Mouse (Mus musculus): ENCODE results near the gene Napepld. TPM values are rescaled to one million over a fixed set of nuclear protein-coding genes. Genes with fewer than 3 reads are reported as not detected.
"Not testable (repeated sequence)": the region's sequence is repeated elsewhere in the genome, so short reads cannot be mapped to it uniquely, and the experiment has no call there.

Napepld gene
- total RNA-seq, 2 experiments from 2014 or later, result 6.2 to 6.3 TPM

DNA sequence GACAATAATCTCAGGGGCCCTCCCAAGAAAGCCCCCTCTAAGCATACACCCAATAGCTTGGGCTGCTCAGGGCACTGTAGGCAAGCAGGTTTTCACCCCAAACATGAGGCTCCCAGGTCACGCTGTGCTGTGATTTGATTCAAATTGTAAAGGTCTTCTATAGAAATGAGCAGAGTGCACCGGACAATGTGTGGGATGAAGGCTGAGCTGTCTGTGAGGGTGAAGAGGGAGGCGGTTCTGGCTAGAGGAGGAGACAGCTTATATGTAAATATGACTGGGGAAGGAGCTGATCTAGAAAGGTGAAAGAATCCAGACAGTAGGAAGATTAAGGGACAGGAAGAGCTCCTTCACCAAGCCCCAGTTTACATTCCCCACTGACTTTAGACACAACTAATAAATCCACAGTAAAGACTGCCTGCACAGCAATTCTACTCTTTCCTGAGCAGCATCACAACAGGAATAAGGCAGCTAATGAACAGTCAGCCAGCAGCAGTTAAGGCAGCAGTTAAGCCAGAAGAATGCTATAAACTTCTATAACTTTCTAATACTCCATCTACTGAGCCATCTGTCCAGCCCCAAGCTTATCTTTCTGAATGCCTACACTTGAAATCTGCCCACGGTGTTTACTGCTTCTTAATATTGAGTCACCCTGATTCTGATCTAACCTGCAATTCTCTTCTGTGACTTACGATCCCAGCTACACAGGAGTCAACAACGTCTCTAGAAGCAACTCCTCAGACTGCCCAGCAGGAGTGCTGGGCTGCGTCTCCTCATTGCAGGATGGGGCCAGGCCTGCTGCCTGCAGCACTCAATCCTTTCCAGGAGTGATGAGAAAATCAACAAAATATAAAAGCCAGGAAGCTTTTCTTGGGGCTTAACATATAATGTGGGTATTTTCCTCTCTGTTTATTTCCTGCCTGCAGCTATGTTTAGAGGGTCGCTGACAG lies 33.7 kb downstream of the Napepld start:
- DNase-seq, result no peak

- DNase-seq, result no peak
Measured at GRCm38 (mm10) chr5:21663081-21663480, 38.1 kb downstream of the Napepld start.

DNA sequence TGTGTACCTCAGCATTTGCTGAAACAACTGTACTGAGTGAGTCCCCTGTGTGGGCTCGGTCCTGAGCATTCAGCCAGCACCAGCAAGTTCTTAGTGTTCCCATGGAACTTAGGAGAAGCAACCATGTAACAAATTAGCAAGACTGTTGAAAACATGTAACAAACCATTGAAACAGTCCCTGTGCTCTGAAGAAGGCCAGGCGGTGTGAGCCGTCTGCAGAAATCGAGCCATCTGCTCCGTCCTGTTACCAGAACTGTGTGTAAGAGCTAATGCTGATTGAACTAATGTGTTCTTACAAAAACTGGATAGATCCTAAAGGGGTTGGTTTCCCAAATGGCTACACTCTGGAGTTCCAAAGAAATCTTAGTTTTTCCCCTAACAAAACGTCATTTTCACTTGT lies 40.3 kb downstream of the Napepld start:
- no peak for DNase-seq

GRCm38 (mm10) chr5:21658623-21659395 lies 42.4 kb downstream of the Napepld start:
- DNase-seq, result peak; percentile 77 to 89

- DNase-seq, result no peak
Measured at GRCm38 (mm10) chr5:21658038-21658437, 43.2 kb downstream of the Napepld start.

GRCm38 (mm10) chr5:21656912-21657311 lies 44.3 kb downstream of the Napepld start:
- no peak for DNase-seq

DNA sequence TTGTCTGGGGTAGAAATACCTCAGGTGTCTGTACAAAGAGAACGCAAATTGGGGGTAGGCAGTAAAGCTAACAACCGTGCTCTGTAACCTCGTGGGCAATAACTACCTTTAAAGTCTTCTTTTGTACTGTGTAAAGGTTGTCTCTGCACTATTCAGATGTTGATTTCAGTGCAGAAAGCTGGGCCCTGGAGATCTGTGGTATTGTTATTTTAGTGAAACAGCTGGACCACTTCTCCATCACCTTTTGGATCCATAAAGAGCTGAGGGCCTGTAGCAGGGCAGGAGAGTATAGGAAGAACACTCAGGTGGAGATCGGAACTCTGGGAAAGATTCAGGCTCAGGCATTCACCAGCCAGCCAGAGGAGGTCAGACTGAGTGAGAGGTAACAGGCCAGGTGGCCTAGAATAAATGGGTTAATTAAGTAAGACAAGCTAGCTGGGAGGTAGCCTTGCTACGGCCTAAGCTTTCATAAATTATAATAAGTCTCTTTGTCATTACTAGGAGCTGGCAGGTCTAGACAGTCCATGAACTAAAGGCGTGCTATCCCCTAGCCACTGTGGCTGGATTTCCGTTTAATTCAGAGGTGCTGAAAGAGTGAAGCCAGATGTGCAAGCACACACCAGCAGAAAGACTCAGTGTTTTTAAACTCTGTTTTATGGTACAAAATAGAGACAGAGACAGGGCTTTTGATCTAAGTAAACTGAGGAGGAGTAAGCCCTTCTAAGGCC lies 49.1 kb downstream of the Napepld start:
- DNase-seq, result no peak

- DNase-seq, result no peak
Measured at GRCm38 (mm10) chr5:21650736-21651135, 50.5 kb downstream of the Napepld start.

- DNase-seq, result no peak
Measured at GRCm38 (mm10) chr5:21646133-21646491, 55.1 kb downstream of the Napepld start.

GRCm38 (mm10) chr5:21645439-21646132 lies 55.6 kb downstream of the Napepld start, which contains the start of the genes Fbxl13 and Armc10:
Fbxl13 (minus strand) TSS chr5:21645634.
Armc10 (plus strand) TSS chr5:21645813.
- peak; percentile 86 to 92 for DNase-seq

- no peak for DNase-seq
Measured at GRCm38 (mm10) chr5:21644891-21645438, 56.2 kb downstream of the Napepld start.

DNA sequence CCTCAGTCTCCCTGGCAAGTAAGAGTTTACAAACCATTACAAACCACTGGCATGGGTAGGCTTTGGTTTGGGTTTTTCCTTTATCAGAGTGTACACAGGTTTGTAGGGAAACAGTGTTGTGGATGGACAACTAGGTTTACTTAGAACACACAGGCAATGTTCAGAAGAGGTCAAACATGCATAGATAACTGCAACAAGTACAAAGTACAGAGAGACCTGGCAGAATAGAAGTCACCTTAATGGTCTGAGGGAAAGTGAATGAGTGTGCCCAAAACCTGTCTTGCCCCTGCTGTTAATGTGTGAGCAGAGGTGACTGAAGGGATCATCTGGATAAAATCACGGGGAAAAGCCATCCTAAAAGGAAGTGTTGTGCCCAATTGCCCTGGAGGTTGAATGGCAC lies 57.6 kb downstream of the Napepld start:
- DNase-seq, result no peak

DNA sequence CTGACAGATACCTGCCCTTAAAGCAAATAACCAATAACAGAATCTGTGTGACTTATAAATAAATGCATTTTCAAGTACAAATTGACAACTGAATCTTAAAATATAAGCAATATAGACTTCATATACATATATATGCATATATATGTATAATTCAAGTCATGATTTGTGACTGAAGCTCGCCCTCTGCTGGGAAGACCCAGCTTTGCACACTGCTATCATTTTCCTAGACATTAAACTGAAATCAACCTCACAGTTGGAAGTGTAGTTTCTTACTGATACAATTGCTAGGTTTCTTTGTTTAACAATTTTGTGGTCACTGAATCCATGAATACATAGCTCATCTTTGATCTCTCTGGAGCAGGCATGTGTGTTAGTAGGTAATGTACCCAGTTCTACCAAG lies 60.2 kb downstream of the Napepld start:
- DNase-seq, result peak in 1 of 2 experiments; percentile 51

DNA sequence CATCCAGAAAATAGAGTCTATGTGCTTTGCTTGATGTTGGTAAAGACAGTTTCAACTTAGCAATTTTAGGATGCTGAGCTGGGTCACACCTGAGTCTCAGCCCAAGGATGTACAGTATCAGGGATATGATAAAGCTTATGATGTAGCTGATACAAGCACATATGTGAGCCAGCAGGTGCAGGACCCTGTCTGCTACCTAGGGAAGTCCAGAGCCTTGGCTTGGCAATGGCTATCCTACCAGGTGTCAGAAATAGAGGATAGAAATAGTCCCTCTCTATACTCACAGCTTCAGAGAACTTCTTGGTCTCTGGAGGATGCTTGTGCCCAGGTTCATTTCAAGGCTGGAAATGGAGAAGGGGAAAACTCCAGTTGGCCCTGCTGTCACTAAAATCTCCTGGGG lies 75.3 kb downstream of the Napepld start:
- no peak for DNase-seq

DNA sequence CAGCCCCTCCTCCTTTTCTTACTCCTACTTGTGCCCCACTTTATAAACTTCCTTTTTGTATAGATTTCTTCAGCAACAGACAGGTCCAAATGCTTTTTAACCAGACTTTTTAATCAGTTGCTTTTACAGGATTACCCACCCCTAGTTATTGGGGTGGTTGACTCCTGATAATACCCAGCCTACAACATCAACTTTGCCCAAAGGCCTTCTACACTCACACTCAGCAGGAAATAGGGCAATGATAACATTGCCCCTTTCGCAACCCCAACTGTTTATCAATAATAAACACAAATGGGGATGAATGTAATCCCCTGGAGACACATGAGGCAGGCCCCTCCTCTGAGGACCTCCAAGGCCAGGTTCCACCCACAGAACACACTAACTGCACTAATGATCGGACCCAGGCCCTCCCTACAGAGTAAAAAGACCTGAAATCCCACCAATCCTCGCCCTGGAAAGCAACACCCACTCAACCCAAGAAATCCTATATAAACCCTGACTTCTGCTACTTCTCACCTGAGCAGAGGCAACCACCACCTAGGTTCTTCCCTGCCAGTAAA lies 84.7 kb downstream of the Napepld start:
- no peak for DNase-seq

DNA sequence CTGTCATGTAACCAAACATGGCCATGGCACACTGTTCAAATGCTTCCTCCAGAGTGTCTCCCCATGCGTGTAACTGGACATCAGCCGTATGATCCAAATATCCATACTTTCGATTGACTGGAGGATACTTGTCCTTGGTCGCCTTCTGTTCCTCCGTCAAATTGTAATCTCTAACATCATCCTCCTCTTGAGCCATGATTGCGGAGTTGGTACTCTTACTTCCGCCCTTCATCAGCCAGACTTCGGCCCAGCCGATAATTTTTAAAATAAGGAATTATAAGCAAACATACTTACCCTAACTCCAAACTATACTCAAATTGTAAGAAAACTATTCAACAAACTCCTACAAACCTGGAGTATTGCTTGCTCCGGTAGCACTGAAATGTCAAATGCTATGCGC lies 86.9 kb downstream of the Napepld start:
- DNase-seq, result not testable (repeated sequence)

Other genes with a start within 250 kb of the Napepld start
- gene Lrrc17, start 157.8 kb downstream of the Napepld start, total RNA-seq (2021), result 1 to 10 TPM; 2.0 to 2.8 TPM
- gene Fbxl13, start 55.8 kb downstream of the Napepld start, total RNA-seq (2021), result not detected
- gene Armc10, start 55.6 kb downstream of the Napepld start, total RNA-seq (2021), result 1 to 10 TPM; 7.8 to 8.0 TPM
- gene Pmpcb, start 35.7 kb upstream of the Napepld start, total RNA-seq (2021), result 100 to 1,000 TPM; 264 to 279 TPM
- gene Dnajc2, start 83.9 kb upstream of the Napepld start, total RNA-seq (2021), result 10 to 100 TPM; 21.4 to 22.3 TPM
- gene Psmc2, start 83.9 kb upstream of the Napepld start, total RNA-seq (2021), result 10 to 100 TPM; 92.8 to 99.7 TPM
- not detected for gene Slc26a5, start 164.2 kb upstream of the Napepld start, total RNA-seq (2021)